Mouse (Mus musculus) cerebellum, adult 18-20 months (tissue): ENCODE results near the gene Tnr.

Source experiments
- DNase-seq, 2 experiments: peaks; one replicate each; pipeline ENCODE4 v3.0.0; 2021

The Tnr gene

GRCm38 (mm10) chr1:159980355-159980754 is 456.8 kb downstream of the Tnr start:
- no peak for DNase-seq
